Mouse (Mus musculus): ENCODE data around the gene Srpx2. TPM values are rescaled to one million over a fixed set of nuclear protein-coding genes. Genes with fewer than 3 reads are reported as not detected.

Gene Srpx2
- 7.4 TPM for polyA plus RNA-seq (2014; fragmentation: Illumina TruSeq; extraction: RNeasy Lipid Tissue Mini Kit (QIAGEN cat#74804))

GRCm38 (mm10) chrX:133908261-133908660 is at the start of gene Srpx2:
TSS of gene Srpx2 (plus strand) at chrX:133908426.

GRCm38 (mm10) chrX:133898014-133898542 is 10.1 kb upstream of the Srpx2 start, which contains the start of gene Tspan6:
TSS of gene Tspan6 (minus strand) at chrX:133898429.

GRCm38 (mm10) chrX:133981231-133982002 is 73.2 kb downstream of the Srpx2 start, which contains the start of gene Sytl4:
TSS of gene Sytl4 (minus strand) at chrX:133981812.

Other genes starting within 250 kb of the Srpx2 start
- gene Pcdh19, start 219.4 kb upstream of the Srpx2 start, polyA plus RNA-seq (2014; fragmentation: Illumina TruSeq; extraction: RNeasy Lipid Tissue Mini Kit (QIAGEN cat#74804)): 3.2 TPM
- gene Tnmd, start 57.4 kb upstream of the Srpx2 start, polyA plus RNA-seq (2014; fragmentation: Illumina TruSeq; extraction: RNeasy Lipid Tissue Mini Kit (QIAGEN cat#74804)): not detected
- 201 TPM for gene Tspan6, start 10.0 kb upstream of the Srpx2 start, polyA plus RNA-seq (2014; fragmentation: Illumina TruSeq; extraction: RNeasy Lipid Tissue Mini Kit (QIAGEN cat#74804))
- gene Sytl4, start 73.4 kb downstream of the Srpx2 start, polyA plus RNA-seq (2014; fragmentation: Illumina TruSeq; extraction: RNeasy Lipid Tissue Mini Kit (QIAGEN cat#74804)): 121 TPM
- gene Cstf2, start 150.8 kb downstream of the Srpx2 start, polyA plus RNA-seq (2014; fragmentation: Illumina TruSeq; extraction: RNeasy Lipid Tissue Mini Kit (QIAGEN cat#74804)): 104 TPM